Mouse (Mus musculus) liver, adult 2 months (tissue): ENCODE data around the gene Fam169a.

Source experiments
- CTCF ChIP-seq: fragments of 200-500 bp; IDR thresholded peaks from 2 replicates; pipeline ENCODE4 v1.5.1; 2011; ENCODE audit warnings: low read depth, low read length, control low read depth
- POLR2A ChIP-seq: fragments of 200-500 bp; IDR thresholded peaks from 2 replicates; pipeline ENCODE4 v1.6.1; 2011; ENCODE audit warnings: low read length, control low read depth; ENCODE audit not compliant: insufficient read depth; ENCODE audit errors: extremely low read depth

DNA sequence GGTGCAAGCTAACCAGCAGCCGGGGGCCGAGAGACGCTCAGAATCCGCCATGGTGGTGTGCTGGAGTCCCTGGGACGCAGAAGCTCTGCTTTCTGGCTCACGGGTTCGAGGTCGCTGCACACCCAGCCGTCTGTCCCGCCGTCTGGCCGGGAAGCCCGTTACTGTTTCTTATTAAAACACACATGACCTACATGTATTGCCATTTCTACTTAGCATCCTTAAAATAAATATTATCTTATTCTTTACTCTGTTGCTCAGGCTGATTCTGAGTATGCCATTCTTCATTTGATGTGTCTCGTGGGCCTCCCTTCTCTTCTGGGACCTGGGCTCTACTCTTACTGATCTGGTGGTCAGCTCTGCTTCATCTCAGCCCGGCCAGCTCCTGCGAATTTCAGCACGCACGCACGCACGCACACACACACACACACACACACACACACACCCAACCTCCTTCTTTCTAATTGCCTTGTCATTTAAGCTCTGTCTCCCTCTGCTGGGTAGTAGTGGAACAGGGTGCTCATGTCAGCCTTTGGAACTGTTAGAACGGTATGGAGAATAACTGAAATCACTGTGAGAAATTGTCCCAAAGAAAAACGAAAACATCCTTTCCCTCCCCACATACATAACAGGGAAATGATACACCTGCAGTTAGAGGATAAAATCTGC, 32.2 kb downstream of the Fam169a start, which contains the start of gene Gm6169:
- TF ChIP-seq POLR2A (no peak), CTCF (peak; percentile 42)
